Mouse (Mus musculus): ENCODE measurements around the gene Qprt.

The Qprt gene

GRCm38 (mm10) chr7:127121911-127122270 is at the start of gene Qprt:
Gene Qprt, minus strand, starts transcription at chr7:127122226.
- no peak for DNase-seq (ENCODE audit: low read depth)

GRCm38 (mm10) chr7:127166501-127166900 is 44.5 kb upstream of the Qprt start:
- DNase-seq (ENCODE audit: low read depth): peak; percentile 71

GRCm38 (mm10) chr7:127165607-127166493 is 43.8 kb upstream of the Qprt start:
- DNase-seq (ENCODE audit: low read depth): peak; percentile 74

GRCm38 (mm10) chr7:127164002-127164401 is 42.0 kb upstream of the Qprt start:
- no peak for DNase-seq (ENCODE audit: low read depth)

- DNase-seq (ENCODE audit: low read depth): no peak
Observed at GRCm38 (mm10) chr7:127162546-127162945, 40.5 kb upstream of the Qprt start.

- DNase-seq (ENCODE audit: low read depth): no peak
Observed at GRCm38 (mm10) chr7:127157548-127157947, 35.5 kb upstream of the Qprt start.

- no peak for DNase-seq (ENCODE audit: low read depth)
Observed at GRCm38 (mm10) chr7:127153477-127153876, 31.5 kb upstream of the Qprt start.

GRCm38 (mm10) chr7:127152464-127152863 is 30.4 kb upstream of the Qprt start:
- DNase-seq (ENCODE audit: low read depth): no peak

- DNase-seq (ENCODE audit: low read depth): no peak
Observed at GRCm38 (mm10) chr7:127147901-127148300, 25.9 kb upstream of the Qprt start.

- DNase-seq (ENCODE audit: low read depth): no peak
Observed at GRCm38 (mm10) chr7:127146267-127146603, 24.2 kb upstream of the Qprt start.

- DNase-seq (ENCODE audit: low read depth): no peak
Observed at GRCm38 (mm10) chr7:127145387-127146266, 23.6 kb upstream of the Qprt start.

GRCm38 (mm10) chr7:127144412-127144811 is 22.4 kb upstream of the Qprt start:
- DNase-seq (ENCODE audit: low read depth): peak; percentile 87

GRCm38 (mm10) chr7:127142666-127143065 is 20.6 kb upstream of the Qprt start:
- no peak for DNase-seq (ENCODE audit: low read depth)

GRCm38 (mm10) chr7:127142214-127142613 is 20.2 kb upstream of the Qprt start:
- no peak for DNase-seq (ENCODE audit: low read depth)

GRCm38 (mm10) chr7:127140623-127141404 is 18.8 kb upstream of the Qprt start:
- peak; percentile 64 for DNase-seq (ENCODE audit: low read depth)

- DNase-seq (ENCODE audit: low read depth): peak; percentile 44
Observed at GRCm38 (mm10) chr7:127139562-127139961, 17.5 kb upstream of the Qprt start.

- DNase-seq (ENCODE audit: low read depth): peak; percentile 60
Observed at GRCm38 (mm10) chr7:127139100-127139499, 17.1 kb upstream of the Qprt start.

GRCm38 (mm10) chr7:127137262-127138017 is 15.4 kb upstream of the Qprt start, which contains the start of gene Spn:
Gene Spn, minus strand, starts transcription at chr7:127137823.
- DNase-seq (ENCODE audit: low read depth): peak; percentile 85

- peak; percentile 68 for DNase-seq (ENCODE audit: low read depth)
Observed at GRCm38 (mm10) chr7:127136181-127137071, 14.4 kb upstream of the Qprt start.

- peak; percentile 73 for DNase-seq (ENCODE audit: low read depth)
Observed at GRCm38 (mm10) chr7:127134821-127135447, 12.9 kb upstream of the Qprt start.
